Mouse (Mus musculus) myocyte (in vitro differentiated cells): ENCODE measurements at regions not wholly inside any gene's neighbourhood (a gene's known extent, or its start where the extent isn't known, plus 50 kb on each side); places are given as distances from the start of the nearest gene placed in this dataset.

Experiments used
- CEBPB ChIP-seq: IDR thresholded peaks from 2 replicates; pipeline ENCODE4 v1.6.1; 2011; ENCODE audit warnings: mild to moderate bottlenecking, moderate library complexity; ENCODE audit not compliant: poor library complexity, insufficient read depth, severe bottlenecking
- E2F4 ChIP-seq: IDR thresholded peaks from one replicate; pipeline ENCODE4 v1.6.1; 2011; ENCODE audit warnings: mild to moderate bottlenecking, control low read depth, moderate library complexity; ENCODE audit not compliant: insufficient read depth
- MYOD1 ChIP-seq, 3 experiments: IDR thresholded peaks; one replicate each; pipeline ENCODE4 v1.6.1; 2011; ENCODE audit warnings: control low read depth in 2 of 3, low read depth in 2 of 3, mild to moderate bottlenecking in 2 of 3, moderate library complexity in 1 of 3; ENCODE audit not compliant: insufficient read length in 2 of 3, control insufficient read depth in 1 of 3
- MYOG ChIP-seq, 3 experiments: IDR thresholded peaks; one replicate each; pipeline ENCODE4 v1.6.1; 2011; ENCODE audit warnings: control low read depth in 2 of 3, low read depth in 2 of 3, mild to moderate bottlenecking in 2 of 3; ENCODE audit not compliant: insufficient read length in 2 of 3, control insufficient read depth in 1 of 3, insufficient read depth in 1 of 3
- POLR2A ChIP-seq: IDR thresholded peaks from one replicate; pipeline ENCODE4 v1.6.1; 2011; ENCODE audit warnings: low read depth, mild to moderate bottlenecking, control low read depth, moderate library complexity; ENCODE audit not compliant: insufficient read length
- POLR2AphosphoS2 ChIP-seq: IDR thresholded peaks from one replicate; pipeline ENCODE4 v1.6.1; 2011; ENCODE audit warnings: low read depth, control low read depth; ENCODE audit not compliant: insufficient read length
- REST ChIP-seq: IDR thresholded peaks from one replicate; pipeline ENCODE4 v1.6.1; 2011; ENCODE audit warnings: mild to moderate bottlenecking, control low read depth, moderate library complexity; ENCODE audit not compliant: insufficient read depth, insufficient read length
- SRF ChIP-seq: IDR thresholded peaks from one replicate; pipeline ENCODE4 v1.6.1; 2011; ENCODE audit warnings: low read depth; ENCODE audit not compliant: control insufficient read depth, insufficient read length
- TCF12 ChIP-seq: IDR thresholded peaks from one replicate; pipeline ENCODE4 v1.6.1; 2011; ENCODE audit warnings: mild to moderate bottlenecking, control low read depth; ENCODE audit not compliant: poor library complexity, insufficient read depth, severe bottlenecking
- TCF3 ChIP-seq: IDR thresholded peaks from one replicate; pipeline ENCODE4 v1.6.1; 2011; ENCODE audit warnings: low read depth, control low read depth; ENCODE audit not compliant: insufficient read length
- USF1 ChIP-seq: IDR thresholded peaks from one replicate; pipeline ENCODE4 v1.6.1; 2011; ENCODE audit warnings: low read depth, mild to moderate bottlenecking, control low read depth, moderate library complexity

GRCm38 (mm10) chr17:9775668-9776151 is 106.2 kb upstream of the Pabpc6 start:
- TF ChIP-seq POLR2A, result no peak
- no peak for TF ChIP-seq REST
- no peak for TF ChIP-seq MYOG (IDR thresholded peaks at IDR 0.05; ENCODE audit: control insufficient read depth in 1 of 3, insufficient read depth in 1 of 3, insufficient read length in 2 of 3, low read depth in 2 of 3)
- TF ChIP-seq E2F4, result no peak
- TF ChIP-seq USF1, result no peak
- no peak for TF ChIP-seq POLR2AphosphoS2
- no peak for TF ChIP-seq SRF
- TF ChIP-seq MYOD1 (IDR thresholded peaks at IDR 0.05; ENCODE audit: control insufficient read depth in 1 of 3, insufficient read length in 2 of 3, low read depth in 2 of 3), result no peak
- no peak for TF ChIP-seq TCF12
- TF ChIP-seq CEBPB, result no peak
- TF ChIP-seq TCF3, result no peak
